Mouse (Mus musculus): ENCODE data around the gene Pepd.

Gene Pepd

DNA sequence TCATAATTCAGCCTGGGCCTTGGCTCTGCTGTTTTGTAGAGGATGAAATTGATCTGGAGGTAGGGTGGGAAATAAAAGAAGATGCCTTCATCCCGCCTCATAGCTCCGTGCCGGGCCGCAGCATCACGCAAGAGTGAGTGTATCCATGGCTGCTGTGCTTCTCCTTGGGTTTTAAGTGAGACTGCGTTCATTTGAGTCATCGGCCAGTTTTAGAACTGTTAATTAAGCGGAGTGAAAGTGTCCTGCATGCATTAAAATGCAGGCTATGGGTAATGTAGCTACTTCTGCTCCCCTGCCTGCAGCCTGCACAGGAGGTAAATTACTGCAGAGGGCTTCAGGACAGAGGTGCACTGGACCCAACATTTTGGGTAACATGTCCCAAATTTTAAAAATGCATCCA lies 45.0 kb downstream of the Pepd start:
- TF ChIP-seq POU5F1 (IDR thresholded peaks at IDR 0.05; ENCODE audit: borderline replicate concordance, low read length), result no peak
- no peak for TF ChIP-seq CTCF (conservative IDR thresholded peaks at IDR 0.05; ENCODE audit: low read length)
- no peak for TF ChIP-seq NANOG (IDR thresholded peaks at IDR 0.05; ENCODE audit: borderline replicate concordance, low read length)
- no peaks in the 10 kb centered on the region for H3K9me3 ChIP-seq (ENCODE audit: low read length)
- no peak overlapping the region for H3K4me3 ChIP-seq (replicated peaks; ENCODE audit: low read length)
- H3K27me3 ChIP-seq (ENCODE audit: insufficient read depth, low read length), result no peaks in the 10 kb centered on the region
- H3K36me3 ChIP-seq (ENCODE audit: insufficient read depth, low read length), result peaks cover 32% of the 10 kb centered on the region
- H3K4me1 ChIP-seq (replicated peaks; ENCODE audit: low read depth, low read length), result peaks cover 31% of the 10 kb centered on the region

DNA sequence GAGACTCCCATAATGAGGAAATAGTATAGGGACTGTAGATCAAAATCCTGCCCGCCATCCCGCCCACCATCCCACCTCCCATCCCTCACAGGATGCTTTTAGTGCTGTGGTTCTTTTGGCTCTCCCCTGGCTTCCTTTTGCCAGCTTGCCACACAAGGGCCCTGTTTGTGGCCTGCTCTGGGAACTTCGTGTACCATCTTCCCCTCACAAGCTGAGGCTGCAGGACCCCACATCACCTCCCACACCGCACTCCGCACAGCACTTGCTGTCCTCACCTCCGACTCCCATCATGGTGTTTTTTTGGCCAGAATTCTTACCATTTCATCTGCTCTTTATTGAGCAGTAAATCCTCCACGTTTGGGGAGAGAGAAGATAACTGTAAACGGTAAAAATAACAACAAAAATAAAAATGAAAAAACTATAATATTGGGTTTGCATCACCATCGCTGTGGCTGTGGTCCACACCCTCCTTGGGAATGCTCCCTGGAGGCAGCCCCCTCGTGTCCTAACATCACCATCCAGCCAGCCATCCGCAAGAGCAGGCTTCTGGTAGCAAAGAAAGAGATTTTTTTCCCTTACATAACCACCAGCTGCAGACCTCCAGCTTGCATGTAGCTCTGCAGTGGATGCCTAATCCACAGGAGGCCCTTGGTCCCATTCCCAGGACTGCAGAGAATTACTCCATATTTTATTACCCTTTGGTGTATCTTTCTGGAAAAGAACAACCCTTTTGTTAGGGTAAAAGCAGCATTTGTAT lies 51.9 kb downstream of the Pepd start:
- Histone ChIP-seq H3K4me1 (replicated peaks; ENCODE audit: low read depth, low read length) (peaks cover 47% of the 10 kb centered on the region), H3K27me3 (ENCODE audit: insufficient read depth, low read length) (no peaks in the 10 kb centered on the region), H3K36me3 (ENCODE audit: insufficient read depth, low read length) (0 out of 2 replicates have a peak, but pooled peaks cover 6% of the 10 kb centered on the region), H3K4me3 (replicated peaks; ENCODE audit: low read length) (no peak overlapping the region), H3K9me3 (ENCODE audit: low read length) (no peaks in the 10 kb centered on the region)
- TF ChIP-seq CTCF (conservative IDR thresholded peaks at IDR 0.05; ENCODE audit: low read length) (no peak), NANOG (IDR thresholded peaks at IDR 0.05; ENCODE audit: borderline replicate concordance, low read length) (no peak), POU5F1 (IDR thresholded peaks at IDR 0.05; ENCODE audit: borderline replicate concordance, low read length) (no peak)

DNA sequence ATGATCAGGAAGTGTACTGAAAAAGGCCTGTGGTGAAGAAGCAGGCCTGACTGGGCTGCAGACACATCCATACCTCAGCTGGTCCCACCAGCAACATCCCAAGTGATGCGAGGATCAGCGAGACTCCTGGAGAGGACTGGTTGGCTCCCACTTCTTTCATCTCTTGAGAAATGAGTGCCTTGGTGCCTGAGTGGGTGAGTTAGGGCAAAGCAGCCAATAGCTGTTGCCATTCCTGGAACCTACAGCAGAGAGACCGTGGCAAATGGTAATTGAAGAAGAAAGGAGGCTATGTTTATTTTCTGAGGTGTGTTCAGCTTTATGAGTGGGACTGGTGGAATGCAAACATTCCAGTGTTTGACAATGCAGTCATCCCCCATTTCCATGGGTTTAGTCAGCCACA lies 55.2 kb downstream of the Pepd start:
- H3K9me3 ChIP-seq (ENCODE audit: low read length), result no peaks in the 10 kb centered on the region
- peaks cover 50% of the 10 kb centered on the region for H3K4me1 ChIP-seq (replicated peaks; ENCODE audit: low read depth, low read length)
- H3K27me3 ChIP-seq (ENCODE audit: insufficient read depth, low read length), result no peaks in the 10 kb centered on the region
- H3K36me3 ChIP-seq (ENCODE audit: insufficient read depth, low read length), result peaks cover 33% of the 10 kb centered on the region
- H3K4me3 ChIP-seq (replicated peaks; ENCODE audit: low read length), result no peak overlapping the region
- TF ChIP-seq NANOG (IDR thresholded peaks at IDR 0.05; ENCODE audit: borderline replicate concordance, low read length) (no peak), CTCF (conservative IDR thresholded peaks at IDR 0.05; ENCODE audit: low read length) (no peak), POU5F1 (IDR thresholded peaks at IDR 0.05; ENCODE audit: borderline replicate concordance, low read length) (no peak)

DNA sequence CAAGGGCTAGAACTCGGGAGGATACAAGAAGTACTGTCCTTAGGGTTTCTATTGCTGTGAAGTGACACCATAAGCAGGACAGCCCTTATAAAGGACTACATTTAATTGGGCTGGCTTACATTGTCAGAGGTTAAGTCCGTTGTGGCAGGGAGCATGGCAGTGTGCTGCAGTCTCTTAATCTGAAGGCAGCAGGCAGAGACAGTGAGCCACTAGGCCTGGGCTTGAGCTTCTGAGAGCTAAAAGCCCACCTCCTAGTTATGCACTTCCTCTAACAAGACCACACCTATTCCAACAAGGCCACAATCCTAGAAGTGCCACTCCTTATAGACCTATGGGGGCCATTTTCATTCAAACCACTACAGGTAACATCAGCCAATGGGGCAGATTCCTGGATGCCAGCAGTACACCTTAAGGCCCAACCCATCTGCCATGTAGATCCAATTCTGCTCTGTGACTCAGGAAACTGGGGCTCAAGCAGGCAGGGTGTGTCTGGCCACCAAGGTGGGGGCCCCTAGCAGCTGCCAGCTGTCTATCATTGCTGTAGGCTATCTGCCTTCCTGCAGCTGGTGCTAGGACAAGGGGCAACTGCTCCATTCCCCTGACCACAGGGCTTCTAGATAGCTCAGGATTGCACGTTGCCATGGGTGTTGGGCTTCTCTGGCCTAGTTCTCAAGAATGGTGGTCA lies 56.7 kb downstream of the Pepd start:
- peaks cover 33% of the 10 kb centered on the region for H3K36me3 ChIP-seq (ENCODE audit: insufficient read depth, low read length)
- peaks cover 65% of the 10 kb centered on the region for H3K4me1 ChIP-seq (replicated peaks; ENCODE audit: low read depth, low read length)
- H3K9me3 ChIP-seq (ENCODE audit: low read length), result no peaks in the 10 kb centered on the region
- TF ChIP-seq CTCF (conservative IDR thresholded peaks at IDR 0.05; ENCODE audit: low read length) (no peak), POU5F1 (IDR thresholded peaks at IDR 0.05; ENCODE audit: borderline replicate concordance, low read length) (no peak), NANOG (IDR thresholded peaks at IDR 0.05; ENCODE audit: borderline replicate concordance, low read length) (no peak)
- 0 out of 2 replicates have a peak overlapping the region, but pooled peaks have one; percentile 17 for H3K4me3 ChIP-seq (replicated peaks; ENCODE audit: low read length)
- no peaks in the 10 kb centered on the region for H3K27me3 ChIP-seq (ENCODE audit: insufficient read depth, low read length)

DNA sequence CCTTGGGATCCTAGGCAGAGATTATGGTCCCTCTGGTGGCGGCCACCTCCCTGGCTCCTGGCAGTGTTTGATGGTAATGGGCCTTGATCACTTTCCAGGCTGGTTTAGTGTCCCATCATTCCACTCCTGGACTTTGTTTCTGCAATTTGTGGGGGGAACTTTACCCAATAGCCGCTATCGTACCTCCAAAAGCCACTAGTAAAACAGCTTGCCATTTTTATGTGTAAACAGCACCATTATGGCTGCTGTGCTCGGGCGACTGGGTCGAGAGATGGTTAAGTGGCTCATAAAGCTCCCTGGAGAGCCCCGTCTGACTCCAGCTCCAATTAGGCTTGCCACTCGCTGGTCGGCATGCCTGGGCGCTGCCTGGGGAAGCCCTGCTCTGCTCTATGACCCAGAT lies 59.6 kb downstream of the Pepd start:
- Histone ChIP-seq H3K4me1 (replicated peaks; ENCODE audit: low read depth, low read length) (peaks cover 70% of the 10 kb centered on the region), H3K4me3 (replicated peaks; ENCODE audit: low read length) (no peak overlapping the region), H3K27me3 (ENCODE audit: insufficient read depth, low read length) (no peaks in the 10 kb centered on the region), H3K9me3 (ENCODE audit: low read length) (no peaks in the 10 kb centered on the region), H3K36me3 (ENCODE audit: insufficient read depth, low read length) (peaks cover 43% of the 10 kb centered on the region)
- TF ChIP-seq NANOG (IDR thresholded peaks at IDR 0.05; ENCODE audit: borderline replicate concordance, low read length) (no peak), POU5F1 (IDR thresholded peaks at IDR 0.05; ENCODE audit: borderline replicate concordance, low read length) (no peak), CTCF (conservative IDR thresholded peaks at IDR 0.05; ENCODE audit: low read length) (no peak)

DNA sequence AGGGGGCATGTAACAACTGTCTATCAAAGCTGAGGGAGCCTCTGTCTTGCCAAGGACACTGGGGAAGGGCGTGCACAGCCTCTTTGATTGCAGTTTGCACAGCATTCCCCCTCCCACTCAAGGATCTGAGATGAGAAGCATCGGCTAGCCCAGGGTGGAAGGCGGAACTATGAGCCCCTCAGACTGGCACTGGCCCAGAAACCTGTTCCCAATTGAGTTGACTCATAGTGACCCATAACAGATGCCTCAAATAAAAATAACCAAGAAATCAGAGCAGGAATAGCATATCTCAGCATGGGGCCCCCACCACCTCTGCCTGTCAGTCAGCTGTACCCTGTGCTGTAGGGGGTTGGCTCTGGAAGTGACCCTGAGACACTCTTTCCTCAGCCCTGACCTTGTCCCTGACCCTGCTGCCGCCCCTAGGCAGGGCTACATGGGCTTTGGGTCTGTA lies 60.8 kb downstream of the Pepd start:
- Histone ChIP-seq H3K27me3 (ENCODE audit: insufficient read depth, low read length) (no peaks in the 10 kb centered on the region), H3K4me1 (replicated peaks; ENCODE audit: low read depth, low read length) (peaks cover 61% of the 10 kb centered on the region), H3K9me3 (ENCODE audit: low read length) (no peaks in the 10 kb centered on the region), H3K36me3 (ENCODE audit: insufficient read depth, low read length) (peaks cover 48% of the 10 kb centered on the region), H3K4me3 (replicated peaks; ENCODE audit: low read length) (peak overlapping the region; percentile 26; the same call in 1 of the 2 replicates)
- TF ChIP-seq NANOG (IDR thresholded peaks at IDR 0.05; ENCODE audit: borderline replicate concordance, low read length), result no peak
- no peak for TF ChIP-seq CTCF (conservative IDR thresholded peaks at IDR 0.05; ENCODE audit: low read length)
- no peak for TF ChIP-seq POU5F1 (IDR thresholded peaks at IDR 0.05; ENCODE audit: borderline replicate concordance, low read length)

DNA sequence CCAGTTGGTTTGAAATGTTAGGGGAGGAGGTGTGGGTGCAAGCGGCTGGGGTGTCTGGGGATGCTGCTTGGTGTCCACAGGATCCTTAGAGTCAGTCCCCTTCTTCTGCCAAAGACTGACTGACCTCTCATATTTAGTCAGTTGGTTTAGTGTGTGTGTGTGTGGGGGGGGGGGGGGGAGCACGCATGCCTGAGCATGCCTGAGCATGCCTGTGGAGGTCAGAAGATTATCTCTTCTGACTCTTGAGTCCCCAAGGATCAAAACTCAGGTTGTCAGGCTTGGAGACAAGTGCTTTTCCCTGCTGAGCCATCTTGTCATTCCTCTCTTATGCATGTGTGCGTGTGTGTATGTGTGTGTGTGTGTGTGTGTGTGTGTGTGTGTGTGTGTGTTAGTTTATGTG lies 61.7 kb downstream of the Pepd start:
- no peaks in the 10 kb centered on the region for H3K9me3 ChIP-seq (ENCODE audit: low read length)
- peaks cover 52% of the 10 kb centered on the region for H3K4me1 ChIP-seq (replicated peaks; ENCODE audit: low read depth, low read length)
- no peaks in the 10 kb centered on the region for H3K27me3 ChIP-seq (ENCODE audit: insufficient read depth, low read length)
- H3K36me3 ChIP-seq (ENCODE audit: insufficient read depth, low read length), result peaks cover 46% of the 10 kb centered on the region
- no peak for TF ChIP-seq POU5F1 (IDR thresholded peaks at IDR 0.05; ENCODE audit: borderline replicate concordance, low read length)
- TF ChIP-seq NANOG (IDR thresholded peaks at IDR 0.05; ENCODE audit: borderline replicate concordance, low read length), result no peak
- TF ChIP-seq CTCF (conservative IDR thresholded peaks at IDR 0.05; ENCODE audit: low read length), result no peak
- H3K4me3 ChIP-seq (replicated peaks; ENCODE audit: low read length), result no peak overlapping the region

DNA sequence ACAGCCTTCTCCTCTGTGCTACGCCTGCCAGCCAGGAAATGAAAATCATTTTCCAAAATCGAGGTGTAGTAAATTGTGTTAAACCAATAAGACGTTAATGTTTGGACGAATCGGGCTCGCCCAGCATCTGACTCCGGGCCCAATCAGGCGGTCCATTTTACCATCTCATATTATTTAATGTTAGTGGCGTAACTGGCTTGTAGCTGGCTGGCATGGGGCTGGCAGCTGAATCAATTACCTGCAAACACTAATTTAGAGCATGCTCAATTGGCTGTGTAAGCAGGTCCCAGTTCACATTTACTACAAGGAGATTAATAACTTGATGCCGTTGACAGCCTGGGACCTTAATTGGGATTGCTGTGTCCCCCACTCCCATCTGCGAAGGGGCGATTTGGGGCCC lies 63.7 kb downstream of the Pepd start:
- no peaks in the 10 kb centered on the region for H3K27me3 ChIP-seq (ENCODE audit: insufficient read depth, low read length)
- no peaks in the 10 kb centered on the region for H3K9me3 ChIP-seq (ENCODE audit: low read length)
- TF ChIP-seq POU5F1 (IDR thresholded peaks at IDR 0.05; ENCODE audit: borderline replicate concordance, low read length), result no peak
- no peak for TF ChIP-seq CTCF (conservative IDR thresholded peaks at IDR 0.05; ENCODE audit: low read length)
- TF ChIP-seq NANOG (IDR thresholded peaks at IDR 0.05; ENCODE audit: borderline replicate concordance, low read length), result no peak
- H3K36me3 ChIP-seq (ENCODE audit: insufficient read depth, low read length), result peaks cover 30% of the 10 kb centered on the region
- H3K4me3 ChIP-seq (replicated peaks; ENCODE audit: low read length), result no peak overlapping the region
- peaks cover 38% of the 10 kb centered on the region for H3K4me1 ChIP-seq (replicated peaks; ENCODE audit: low read depth, low read length)
